Mouse (Mus musculus): ENCODE results near the gene Clcn2. TPM values are rescaled to one million over a fixed set of nuclear protein-coding genes. Genes with fewer than 3 reads are reported as not detected.

The Clcn2 gene
- total RNA-seq (2021), result 1 to 10 TPM; 4.5 to 4.9 TPM
- long read RNA-seq, experiment 1, partial matches to known transcripts, result 1 of 3 reads
- long read RNA-seq, experiment 1, other reads (novel, unspliced or antisense), result 1 of 3 reads
- long read RNA-seq, experiment 2, partial matches to known transcripts, result 1 of 11 reads
- long read RNA-seq, experiment 2, other reads (novel, unspliced or antisense), result 8 of 11 reads

DNA sequence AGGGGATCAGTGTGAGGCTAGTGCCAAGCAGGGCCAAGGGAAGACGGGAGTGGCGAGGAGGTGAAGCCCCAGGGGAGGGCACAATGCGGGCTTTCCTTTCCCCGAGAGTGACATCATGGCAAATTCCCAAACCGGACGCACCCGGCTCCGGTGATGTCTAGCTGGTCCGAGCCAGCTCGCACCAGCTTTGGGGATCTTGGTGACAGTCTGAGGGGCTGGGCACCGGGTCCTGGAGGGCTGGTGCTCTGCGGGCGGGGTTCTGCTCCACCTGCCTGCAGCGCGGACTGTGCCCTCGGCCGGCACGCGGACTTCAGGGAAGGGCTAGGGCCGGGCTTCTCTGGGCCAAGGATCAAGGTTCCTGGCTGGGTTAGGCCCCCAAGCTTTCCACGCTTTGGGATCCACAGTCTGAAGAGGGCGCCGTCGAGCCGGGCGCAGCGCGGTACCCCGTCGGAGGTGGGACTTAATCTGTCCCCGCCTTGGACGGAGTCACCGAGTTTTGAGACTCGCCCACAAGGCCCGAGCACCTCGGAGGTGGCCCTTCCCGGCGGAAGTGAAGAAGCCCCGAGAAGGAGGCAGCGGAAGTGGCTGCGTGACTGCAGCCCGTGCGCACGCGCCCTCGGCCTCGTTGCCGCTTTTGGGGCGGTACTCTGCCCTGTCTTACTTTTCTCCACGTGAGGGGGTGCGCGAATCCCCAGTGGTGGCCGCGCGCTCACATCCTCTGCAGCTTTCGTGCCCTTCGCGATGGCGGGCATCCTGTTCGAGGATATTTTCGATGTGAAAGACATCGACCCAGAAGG is at the start of gene Clcn2, which contains the start of gene Polr2h:
Clcn2 (minus strand) TSS at position 566 of the 797 bp plus-strand sequence.
Polr2h (plus strand) TSS at position 485 of the 797 bp plus-strand sequence.
- DNase-seq (ENCODE audit: low spot score in 2 of 2), result peak; percentile 95 to 96

DNA sequence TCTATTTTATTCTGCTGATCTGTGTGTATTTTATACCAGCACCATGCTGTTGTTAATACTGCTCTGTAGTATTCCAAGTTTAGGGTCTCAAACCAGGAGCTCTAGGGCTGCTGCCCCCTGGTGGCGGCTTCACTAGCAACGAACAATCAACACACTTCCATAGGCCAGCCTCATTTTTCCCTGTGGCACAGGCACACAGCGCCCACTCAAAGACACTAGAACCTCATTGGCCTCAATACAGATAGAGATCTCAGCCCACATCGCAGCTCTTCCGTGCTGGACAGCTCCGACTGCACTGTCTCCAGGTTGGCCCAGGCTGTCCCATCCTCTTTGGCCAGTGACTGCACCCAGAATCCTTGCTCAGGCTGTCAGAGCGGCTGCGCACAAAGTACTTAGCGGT is 47.7 kb upstream of the Clcn2 start:
- peak in 1 of 2 experiments; percentile 37 for DNase-seq (ENCODE audit: low spot score in 2 of 2)

DNA sequence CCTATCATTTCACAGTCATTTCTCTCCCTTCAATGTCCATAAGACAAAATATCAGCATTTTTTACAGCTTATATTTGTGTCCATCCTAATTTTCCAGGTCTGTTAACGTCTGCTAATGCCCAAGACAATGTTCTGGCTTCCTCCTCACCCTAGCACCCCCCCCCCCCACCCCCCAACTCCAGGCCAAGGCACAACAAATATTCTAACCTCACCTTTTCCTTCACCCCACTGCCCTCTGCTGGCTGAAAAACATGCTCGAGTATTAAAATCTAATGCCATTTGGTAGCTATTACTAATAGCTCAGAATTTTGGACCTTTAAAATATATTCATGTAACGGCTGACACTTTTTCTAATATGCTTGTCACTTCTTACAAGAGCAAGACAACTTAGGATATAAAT is 44.1 kb upstream of the Clcn2 start:
- peak in 1 of 2 experiments; percentile 59 for DNase-seq (ENCODE audit: low spot score in 2 of 2)

DNA sequence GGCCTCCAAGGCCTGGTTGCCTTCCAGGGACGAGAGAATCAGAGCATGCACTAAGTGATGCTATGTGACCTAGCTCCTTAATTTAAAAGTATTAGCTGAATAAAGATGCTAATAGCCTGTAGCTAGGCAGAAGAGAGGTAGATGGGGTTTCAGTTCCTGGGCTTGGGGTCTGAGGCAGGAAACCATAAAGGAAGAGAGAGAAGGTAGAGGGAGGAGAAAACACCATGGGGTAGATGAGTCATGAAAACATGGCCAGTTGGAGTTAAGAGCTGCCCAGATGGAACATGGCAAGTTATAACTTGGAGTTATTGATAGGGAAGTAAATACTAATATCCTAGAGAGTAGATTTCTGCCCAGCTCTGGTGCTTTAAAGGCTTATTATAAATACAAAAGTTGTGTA is 39.8 kb upstream of the Clcn2 start:
- DNase-seq (ENCODE audit: low spot score in 2 of 2), result no peak

DNA sequence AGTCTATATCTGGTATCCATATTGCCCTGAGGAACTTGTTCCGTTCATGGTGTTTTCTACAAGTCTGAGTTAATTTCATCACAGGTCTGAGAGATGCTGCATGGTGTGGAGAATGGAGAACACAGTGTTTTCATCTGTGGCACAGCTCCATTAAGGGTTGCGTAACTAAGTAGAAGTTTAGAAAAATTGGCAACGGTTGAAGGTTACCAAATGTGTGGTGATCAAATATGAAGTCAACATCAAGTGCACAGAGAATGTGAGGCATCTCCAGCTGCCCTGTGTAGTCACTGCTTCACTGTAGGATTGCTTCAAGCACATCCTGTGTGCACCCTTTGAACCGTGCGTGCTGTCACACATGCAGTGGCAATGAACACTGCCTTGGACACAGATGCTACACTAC is 38.5 kb upstream of the Clcn2 start:
- DNase-seq (ENCODE audit: low spot score in 2 of 2), result no peak

DNA sequence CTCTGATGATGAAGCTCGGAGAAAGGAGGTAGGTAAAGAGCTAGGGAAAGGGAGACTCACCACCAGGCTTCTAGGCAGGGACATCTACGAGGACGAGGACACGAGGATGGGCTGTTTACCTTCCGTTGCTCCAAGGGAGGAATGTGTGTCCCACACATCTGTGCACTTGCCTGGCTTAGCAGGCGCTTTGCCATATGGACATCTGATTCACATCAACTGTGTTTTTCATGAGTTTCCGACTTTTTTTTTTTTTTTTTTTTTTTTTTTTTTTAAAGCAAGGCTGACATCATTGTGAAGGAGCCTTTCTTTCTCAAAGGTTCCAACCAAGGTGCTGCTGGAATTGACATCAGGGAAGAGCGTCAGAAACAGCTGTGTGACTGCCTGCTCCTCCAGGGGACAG is 33.0 kb upstream of the Clcn2 start:
- DNase-seq (ENCODE audit: low spot score in 2 of 2), result no peak

DNA sequence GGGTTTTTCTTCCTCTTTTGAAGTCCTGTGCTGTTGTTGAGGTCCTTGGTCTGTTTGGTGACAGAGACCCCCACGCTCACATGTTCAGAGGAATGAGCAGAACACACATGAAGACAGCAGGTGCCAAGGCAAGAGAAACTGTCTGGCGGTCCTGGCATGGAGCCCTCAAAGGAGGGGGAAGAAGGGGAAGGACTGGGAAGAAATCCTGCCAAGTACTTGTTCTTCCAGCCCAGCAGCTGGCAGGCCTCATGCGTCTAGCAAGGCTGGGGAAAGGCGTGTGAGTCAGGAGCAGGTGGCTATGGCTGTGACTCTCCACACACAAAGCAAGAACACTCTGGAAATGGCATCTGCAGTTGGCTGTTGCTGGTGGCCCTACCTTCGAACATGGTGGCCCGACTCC is 29.1 kb upstream of the Clcn2 start:
- peak in 1 of 2 experiments; percentile 75 for DNase-seq (ENCODE audit: low spot score in 2 of 2)

DNA sequence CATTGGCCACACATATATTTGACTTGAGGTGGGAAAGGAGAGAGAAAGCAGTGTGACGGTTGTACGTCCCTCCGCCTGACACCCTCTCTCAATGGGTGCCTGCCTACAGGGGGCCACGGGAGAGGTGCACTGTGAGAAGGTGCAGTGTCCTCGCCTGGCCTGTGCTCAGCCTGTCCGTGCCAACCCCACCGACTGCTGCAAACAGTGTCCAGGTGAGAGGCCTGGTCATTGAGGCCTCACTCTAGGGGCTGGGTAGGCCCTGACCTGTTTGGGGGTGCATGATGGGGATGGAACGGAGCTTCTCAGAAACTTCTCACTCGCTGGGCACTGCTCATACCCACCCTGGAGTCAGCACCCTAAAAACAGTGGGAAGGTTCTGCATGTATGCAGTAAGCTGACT is 22.3 kb upstream of the Clcn2 start:
- no peak for DNase-seq (ENCODE audit: low spot score in 2 of 2)

DNA sequence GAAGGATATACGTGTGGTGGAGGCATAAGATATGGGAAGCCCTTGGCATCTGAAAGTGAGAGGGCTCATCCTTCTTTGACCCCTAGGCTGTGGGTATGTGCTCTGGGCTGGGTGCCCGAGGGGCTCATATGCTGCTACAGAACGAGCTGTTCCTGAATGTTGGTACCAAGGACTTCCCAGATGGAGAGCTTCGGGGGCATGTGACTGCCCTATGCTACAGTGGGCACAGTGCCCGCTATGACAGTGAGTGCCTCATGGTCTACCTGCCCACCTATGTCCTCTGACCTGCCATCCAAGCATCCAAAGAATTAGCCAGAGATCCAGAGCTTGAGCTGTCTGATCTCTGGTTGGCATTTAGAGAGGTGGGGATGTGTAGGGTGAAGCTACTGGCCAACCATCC is 19.3 kb upstream of the Clcn2 start:
- no peak for DNase-seq (ENCODE audit: low spot score in 2 of 2)

DNA sequence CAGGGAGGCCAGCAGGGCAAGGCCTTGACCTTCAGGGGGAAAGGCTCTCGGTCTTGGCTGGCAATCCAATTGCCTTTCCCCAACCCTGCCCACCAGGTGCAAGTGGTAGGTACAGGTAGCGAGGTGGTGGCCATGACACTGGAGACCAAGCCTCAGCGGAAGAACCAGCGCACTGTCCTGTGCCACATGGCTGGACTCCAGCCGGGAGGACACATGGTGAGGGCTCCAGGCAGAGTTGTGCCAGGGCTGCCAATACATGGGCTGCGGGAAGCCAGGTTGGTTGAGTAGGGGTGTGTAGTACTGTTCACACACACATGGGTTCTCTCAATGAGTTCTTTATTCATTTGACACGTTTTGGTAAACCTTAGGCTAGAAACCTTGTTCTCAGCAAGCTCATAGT is 18.6 kb upstream of the Clcn2 start:
- no peak for DNase-seq (ENCODE audit: low spot score in 2 of 2)

DNA sequence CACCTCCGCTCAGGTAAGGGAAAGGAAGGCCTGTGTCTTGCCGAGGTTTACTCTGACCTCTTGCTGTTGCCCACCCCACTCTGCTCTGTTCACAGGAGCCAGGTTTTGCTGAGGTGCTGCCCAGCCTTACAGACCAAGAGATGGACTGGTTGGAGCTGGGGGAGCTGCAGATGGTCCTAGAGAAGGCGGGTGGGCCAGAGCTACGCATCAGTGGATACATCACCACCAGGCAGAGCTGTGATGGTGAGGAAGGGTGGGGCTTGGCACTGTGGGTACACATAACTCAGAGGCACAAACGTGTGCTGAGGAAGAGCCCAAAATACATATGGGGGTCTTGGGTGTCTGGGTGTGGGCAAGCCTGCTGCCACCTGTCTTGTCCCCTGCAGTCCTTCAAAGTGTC is 18.1 kb upstream of the Clcn2 start:
- DNase-seq (ENCODE audit: low spot score in 2 of 2), result no peak

DNA sequence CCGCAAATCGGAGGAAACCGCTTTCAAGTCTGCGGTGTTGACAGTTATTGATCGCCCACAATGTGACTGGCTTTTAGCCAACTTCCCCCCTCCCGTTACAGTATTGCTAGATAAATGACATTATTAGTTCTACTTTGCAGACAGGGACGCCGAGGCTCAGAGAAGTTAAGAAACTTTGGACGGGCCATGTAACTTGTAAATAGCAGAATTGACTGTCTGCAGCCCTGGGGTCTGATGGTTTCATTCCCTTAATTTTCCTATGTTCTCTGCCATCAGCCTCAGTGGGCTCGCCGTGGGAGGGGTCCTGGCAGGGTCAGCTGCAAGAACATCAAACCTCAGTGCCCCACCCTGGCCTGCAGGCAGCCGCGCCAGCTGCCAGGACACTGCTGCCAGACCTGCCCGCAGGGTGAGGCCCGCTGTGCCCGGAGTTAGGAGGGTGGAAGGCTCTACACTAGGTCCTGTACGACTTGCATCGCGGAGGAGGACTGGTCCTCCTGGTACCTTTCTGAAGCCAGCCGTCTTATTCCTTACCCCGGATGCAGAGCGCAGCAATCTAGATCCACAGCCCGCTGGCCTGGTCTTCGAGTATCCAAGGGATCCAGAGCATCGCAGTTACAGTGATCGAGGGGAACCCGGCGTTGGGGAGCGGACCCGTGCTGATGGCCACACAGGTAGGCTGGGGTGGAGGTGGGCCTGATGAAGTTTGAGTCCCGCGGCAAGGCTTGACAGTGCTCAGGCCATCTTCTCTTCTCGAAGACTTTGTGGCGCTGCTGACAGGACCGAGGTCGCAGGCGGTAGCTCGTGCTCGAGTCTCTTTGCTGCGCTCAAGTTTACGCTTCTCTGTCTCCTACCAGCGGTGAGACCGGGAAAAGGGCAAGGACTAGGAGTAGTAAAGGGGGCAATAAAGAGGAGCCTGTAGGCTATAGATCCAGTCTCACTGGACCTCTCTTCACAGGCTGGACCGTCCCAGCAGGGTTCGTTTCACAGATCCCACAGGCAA is 16.5 kb upstream of the Clcn2 start, which contains the start of gene Thpo:
Thpo (minus strand) TSS at position 781 of the 1,000 bp plus-strand sequence.
- no peak for DNase-seq (ENCODE audit: low spot score in 2 of 2)

DNA sequence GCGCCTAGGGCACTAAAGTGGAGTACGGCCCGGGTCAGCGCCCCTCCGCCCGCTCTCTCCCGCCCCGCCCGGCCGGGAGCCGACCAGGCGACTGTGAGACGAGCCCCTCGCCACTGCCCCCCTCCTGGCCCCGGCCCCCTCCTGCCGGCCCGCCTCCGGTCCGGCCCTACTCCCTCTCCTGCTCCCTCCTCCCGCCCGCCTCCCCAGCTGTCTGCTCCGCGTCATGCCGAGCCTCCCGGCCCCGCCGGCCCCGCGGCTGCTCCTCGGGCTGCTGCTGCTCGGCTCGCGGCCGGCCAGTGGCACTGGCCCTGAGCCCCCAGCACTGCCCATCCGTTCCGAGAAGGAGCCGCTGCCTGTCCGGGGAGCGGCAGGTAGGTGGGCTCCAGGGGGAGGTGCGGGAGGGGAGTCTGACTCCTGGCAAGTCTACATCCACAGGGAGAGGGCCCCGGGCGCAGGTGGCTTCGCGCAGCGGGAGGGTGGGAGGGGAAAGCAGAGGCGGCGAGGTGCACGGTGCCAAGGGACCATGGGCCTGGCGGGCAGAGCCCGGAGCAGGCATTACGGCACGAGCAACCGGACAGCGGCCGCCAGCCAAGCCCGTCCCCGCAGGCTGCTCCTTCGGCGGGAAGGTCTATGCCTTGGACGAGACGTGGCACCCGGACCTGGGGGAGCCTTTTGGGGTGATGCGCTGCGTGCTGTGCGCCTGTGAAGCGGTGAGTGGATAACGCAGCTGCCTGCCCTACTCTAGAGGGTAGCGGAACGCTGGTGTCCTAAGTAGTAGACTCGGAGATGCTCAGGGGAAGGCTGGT is 15.6 kb upstream of the Clcn2 start, which contains the start of gene Chrd:
Chrd (plus strand) TSS at position 203 of the 806 bp plus-strand sequence.
- DNase-seq (ENCODE audit: low spot score in 2 of 2), result peak; percentile 71 to 82

DNA sequence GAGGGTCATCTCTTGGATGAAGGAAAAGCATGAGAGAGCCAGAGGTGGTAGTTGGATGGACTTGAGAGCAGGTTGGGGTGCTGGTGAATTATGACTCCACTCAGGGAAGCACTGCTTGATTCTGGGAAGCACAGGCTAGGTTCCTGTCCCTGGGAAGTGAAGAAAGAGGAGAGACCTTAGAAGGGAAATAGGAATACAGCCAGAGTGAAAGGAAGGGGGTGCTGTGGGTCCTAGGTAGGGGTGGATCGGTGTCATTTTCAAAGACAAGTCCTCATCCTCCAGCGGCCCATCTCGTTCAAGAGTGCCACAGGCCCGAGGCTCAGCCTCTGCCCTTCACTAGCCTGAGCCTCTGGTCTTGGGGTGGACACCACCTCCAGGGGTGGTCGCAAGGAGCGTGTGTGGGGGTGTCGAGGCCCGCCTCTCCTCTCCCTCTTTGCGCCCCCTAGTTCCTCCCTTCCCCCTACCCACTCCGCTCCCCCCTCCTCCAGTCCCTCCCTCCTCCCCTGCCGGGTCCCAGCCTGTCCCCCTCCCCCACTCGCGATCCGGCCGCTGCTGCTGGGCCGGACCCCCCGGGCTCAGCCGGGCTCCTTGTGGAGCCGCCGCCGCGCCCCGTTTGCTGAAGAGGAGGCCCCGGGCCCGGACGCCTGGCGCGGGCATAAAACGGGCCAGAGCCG is 14.8 kb upstream of the Clcn2 start:
- DNase-seq (ENCODE audit: low spot score in 2 of 2), result peak in 1 of 2 experiments; percentile 52

DNA sequence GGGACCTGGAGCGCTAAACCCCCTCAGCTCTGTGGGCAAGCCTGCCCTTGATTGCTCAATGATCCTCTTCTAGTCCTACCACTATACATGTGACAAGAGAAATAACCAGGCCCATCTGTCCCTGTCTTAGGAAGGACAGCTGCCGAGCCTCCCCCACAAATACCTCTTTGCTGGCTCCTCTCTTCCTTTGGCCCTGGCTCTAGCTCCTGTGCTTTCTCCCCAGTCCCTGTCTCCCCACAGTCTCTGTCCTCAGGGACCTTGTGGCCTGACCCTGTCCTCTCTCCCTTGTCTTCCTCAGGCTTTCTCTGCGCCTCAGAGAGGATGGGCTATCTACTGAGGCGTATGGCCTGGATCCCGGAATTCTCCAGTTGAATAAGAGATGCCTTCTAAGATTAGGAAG is 14.1 kb upstream of the Clcn2 start:
- DNase-seq (ENCODE audit: low spot score in 2 of 2), result no peak

DNA sequence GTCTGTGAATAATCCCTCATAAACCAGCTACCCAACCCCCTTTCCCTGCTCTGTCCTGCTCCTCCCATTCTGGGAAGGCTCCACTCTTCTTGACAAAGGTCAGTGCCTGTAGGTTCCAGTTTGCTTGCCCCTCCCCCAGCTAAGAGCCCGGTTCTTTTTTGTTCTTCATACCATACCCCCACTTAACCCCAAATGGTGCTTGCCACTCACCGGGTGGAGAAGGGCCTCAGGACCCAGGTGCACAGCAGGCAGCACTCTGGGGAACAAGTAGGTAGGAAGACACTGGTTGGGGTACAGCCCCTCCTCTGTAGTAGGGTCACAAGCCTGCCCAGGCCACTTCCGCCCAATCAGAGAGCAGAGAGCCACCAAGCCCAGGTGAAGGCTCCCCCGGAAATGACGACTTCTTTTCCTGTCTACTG is 12.8 kb upstream of the Clcn2 start:
- no peak for DNase-seq (ENCODE audit: low spot score in 2 of 2)

DNA sequence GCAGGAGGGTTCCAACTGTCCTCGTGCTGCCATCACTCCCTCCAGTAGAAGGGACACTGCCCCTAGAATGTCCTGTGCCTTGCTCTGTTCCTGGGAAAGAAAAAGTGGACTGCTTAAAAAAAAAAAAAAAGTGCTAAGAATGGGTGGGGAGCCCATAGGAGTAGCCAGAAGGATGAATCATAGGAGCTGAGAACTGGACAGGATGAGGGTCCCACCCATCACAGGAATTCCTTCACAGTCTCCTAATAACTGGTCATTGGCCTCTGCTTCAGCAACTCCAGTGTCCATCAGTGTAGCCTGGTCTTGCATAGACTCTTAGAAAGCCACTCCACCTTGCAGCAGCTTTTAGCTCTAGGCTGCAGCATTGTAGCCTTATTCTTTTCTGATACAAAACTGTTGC is 8.8 kb upstream of the Clcn2 start:
- no peak for DNase-seq (ENCODE audit: low spot score in 2 of 2)

DNA sequence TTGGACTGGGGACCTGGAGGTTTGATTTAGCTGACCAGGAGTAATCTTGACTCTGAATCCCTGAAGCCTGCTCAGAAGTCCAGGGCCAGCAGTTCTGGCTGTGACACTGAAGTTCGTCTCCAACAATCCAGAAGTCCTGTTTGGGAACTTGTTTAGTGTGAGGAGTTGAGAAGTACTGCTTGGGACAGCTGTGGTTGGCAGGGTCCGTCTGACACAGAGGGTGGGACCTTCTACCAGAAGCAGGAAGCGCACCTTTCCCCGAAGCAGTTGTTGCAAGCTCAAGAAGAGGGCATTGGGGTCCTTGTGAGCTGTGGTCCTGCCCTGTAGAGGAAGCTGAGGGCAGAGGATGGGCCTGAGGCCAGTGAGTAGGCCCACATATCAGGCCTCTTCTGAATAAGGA is 8.2 kb upstream of the Clcn2 start:
- DNase-seq (ENCODE audit: low spot score in 2 of 2), result no peak

DNA sequence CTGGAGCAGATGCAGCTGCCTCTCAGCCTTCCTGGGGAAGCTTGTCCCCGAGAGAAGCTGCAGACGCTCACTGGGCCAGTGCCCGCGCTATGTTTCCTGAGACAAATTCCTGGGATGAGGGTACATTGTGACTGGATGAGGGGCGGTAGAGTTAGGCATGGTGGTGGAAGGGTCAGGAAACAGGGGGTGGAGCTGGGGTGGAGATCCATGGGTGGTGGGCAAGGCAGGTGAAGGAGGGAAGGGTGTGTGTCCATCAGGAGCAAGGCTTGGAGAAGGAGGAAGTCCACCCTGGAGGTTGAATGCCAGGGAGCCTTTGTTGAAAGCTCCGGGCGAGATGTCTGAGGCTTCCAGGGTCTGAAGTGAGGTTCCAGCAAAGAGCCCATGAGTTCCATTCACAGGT is 7.8 kb upstream of the Clcn2 start:
- DNase-seq (ENCODE audit: low spot score in 2 of 2), result no peak

DNA sequence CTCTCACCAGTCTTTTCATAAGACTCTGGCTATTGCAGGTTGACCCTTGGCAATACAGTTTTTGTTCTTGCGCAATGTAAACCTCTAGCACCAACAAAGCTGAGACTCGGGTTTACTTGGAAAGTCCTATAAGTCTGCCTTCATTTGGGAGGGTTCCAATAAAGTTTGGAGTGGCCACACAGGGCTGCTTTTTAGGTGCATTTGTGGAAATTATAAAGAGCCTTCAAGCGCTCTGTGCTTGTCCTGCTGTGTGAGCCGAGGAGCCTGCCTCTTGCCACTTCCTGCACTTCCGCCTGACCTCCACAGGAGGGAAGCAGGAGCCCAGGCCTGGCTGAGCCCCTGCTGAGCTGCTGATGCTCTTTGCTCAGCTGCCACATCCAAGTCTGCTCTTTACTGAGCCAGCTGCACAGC is 6.8 kb upstream of the Clcn2 start:
- DNase-seq (ENCODE audit: low spot score in 2 of 2), result peak in 1 of 2 experiments; percentile 72

Measured in gastrocnemius, postnatal 4 days (tissue).